Mouse (Mus musculus) CH12.LX (cell line): ENCODE measurements around the gene Cenpa. TPM values are rescaled to one million over a fixed set of nuclear protein-coding genes. Genes with fewer than 3 reads are reported as not detected.

Source experiments
- DNase-seq: peaks from one replicate; pipeline ENCODE4 v3.0.0-alpha.2; 2013; ENCODE audit errors: extremely low read depth
- H3K27ac ChIP-seq: 2 replicates; pipeline ENCODE4 v1.5.1; 2012; ENCODE audit warnings: low read depth, mild to moderate bottlenecking, control low read depth, moderate library complexity; ENCODE audit not compliant: insufficient read depth
- H3K27me3 ChIP-seq: replicated peaks from 2 replicates; pipeline ENCODE3; 2012; ENCODE audit warnings: inconsistent platforms
- H3K36me3 ChIP-seq, 2 experiments: replicated peaks in 1 of 2; 2 replicates each; pipeline versions ENCODE3 to v1.6.1; 2012; ENCODE audit warnings: inconsistent platforms in 1 of 2, low read length in 1 of 2, mild to moderate bottlenecking in 1 of 2, mixed read lengths in 1 of 2, moderate library complexity in 1 of 2; ENCODE audit not compliant: control insufficient read depth in 1 of 2, insufficient read depth in 1 of 2
- H3K4me1 ChIP-seq, 2 experiments: 2 replicates each; pipeline ENCODE4 v1.6.1; 2012; ENCODE audit warnings: inconsistent platforms in 1 of 2, moderate library complexity in 1 of 2; ENCODE audit not compliant: insufficient read depth in 2 of 2, control insufficient read depth in 1 of 2
- H3K4me2 ChIP-seq: 2 replicates; pipeline ENCODE4 v1.6.1; 2012; ENCODE audit warnings: low read depth, mild to moderate bottlenecking, control low read depth; ENCODE audit not compliant: poor library complexity, insufficient read depth, severe bottlenecking
- H3K4me3 ChIP-seq, 3 experiments: fragments of 150-350 bp in 1 of 3; sonication (generic) in 1 of 3; replicated peaks in 1 of 3; 2 replicates each; pipeline versions ENCODE3 to v1.5.1; 2011 to 2012; ENCODE audit warnings: low read depth in 2 of 3, low read length in 2 of 3, mild to moderate bottlenecking in 2 of 3, moderate library complexity in 2 of 3, control low read depth in 1 of 3, improper control_type of control experiment in 1 of 3, inconsistent platforms in 1 of 3, mixed read lengths in 1 of 3; ENCODE audit not compliant: poor library complexity in 1 of 3
- H3K79me2 ChIP-seq: replicated peaks from 2 replicates; pipeline ENCODE4 v1.6.1; 2012; ENCODE audit warnings: mild to moderate bottlenecking, moderate library complexity; ENCODE audit not compliant: control insufficient read depth, poor library complexity, insufficient read depth, severe bottlenecking; ENCODE audit errors: extremely low read depth
- H3K9ac ChIP-seq: 2 replicates; pipeline ENCODE4 v1.6.1; 2012; ENCODE audit warnings: low read depth, mild to moderate bottlenecking, control low read depth, moderate library complexity; ENCODE audit not compliant: insufficient read depth
- H3K9me3 ChIP-seq: replicated peaks from 2 replicates; pipeline ENCODE3; 2012; ENCODE audit warnings: low read length, inconsistent platforms, mixed read lengths
- BHLHE40 ChIP-seq: IDR thresholded peaks from 2 replicates; pipeline ENCODE4 v1.6.1; 2011; ENCODE audit warnings: mild to moderate bottlenecking, low read depth, low read length, improper control_type of control experiment
- CTCF ChIP-seq, 2 experiments: IDR thresholded peaks in 1 of 2; conservative IDR thresholded peaks in 1 of 2; 2 replicates each; pipeline ENCODE4 v1.5.1; 2011 to 2012; ENCODE audit warnings: low read depth in 2 of 2, low read length in 2 of 2, improper control_type of control experiment in 1 of 2, inconsistent platforms in 1 of 2, mild to moderate bottlenecking in 1 of 2, moderate library complexity in 1 of 2
- E2F4 ChIP-seq: IDR thresholded peaks from 2 replicates; pipeline ENCODE4 v1.6.1; 2011; ENCODE audit warnings: low read depth, low read length, improper control_type of control experiment; ENCODE audit not compliant: insufficient replicate concordance
- GABPA ChIP-seq: IDR thresholded peaks from 2 replicates; pipeline ENCODE4 v1.6.1; 2012; ENCODE audit warnings: low read depth, low read length, improper control_type of control experiment, inconsistent platforms; ENCODE audit not compliant: insufficient replicate concordance
- HCFC1 ChIP-seq: IDR thresholded peaks from 2 replicates; pipeline ENCODE4 v1.6.1; 2012; ENCODE audit warnings: low read depth, mild to moderate bottlenecking, inconsistent platforms, low read length, improper control_type of control experiment
- IRF4 ChIP-seq: IDR thresholded peaks from 2 replicates; pipeline ENCODE4 v1.6.1; 2014; ENCODE audit warnings: low read depth, mild to moderate bottlenecking, inconsistent platforms, low read length, improper control_type of control experiment
- JUN ChIP-seq: IDR thresholded peaks from 2 replicates; pipeline ENCODE4 v1.6.1; 2011; ENCODE audit warnings: low read depth, mild to moderate bottlenecking, low read length, improper control_type of control experiment, moderate library complexity; ENCODE audit not compliant: insufficient read depth
- JUND ChIP-seq: conservative IDR thresholded peaks from 2 replicates; pipeline ENCODE4 v1.6.1; 2011; ENCODE audit warnings: low read depth, low read length, improper control_type of control experiment
- MAFK ChIP-seq: IDR thresholded peaks from 2 replicates; pipeline ENCODE4 v1.6.1; 2011; ENCODE audit warnings: low read length, improper control_type of control experiment; ENCODE audit not compliant: insufficient replicate concordance
- MAX ChIP-seq: IDR thresholded peaks from 2 replicates; pipeline ENCODE4 v1.6.1; 2011; ENCODE audit warnings: low read length, improper control_type of control experiment
- MAZ ChIP-seq: IDR thresholded peaks from 2 replicates; pipeline ENCODE4 v1.6.1; 2012; ENCODE audit warnings: low read depth, mild to moderate bottlenecking, inconsistent platforms, low read length, improper control_type of control experiment, moderate library complexity
- NELFE ChIP-seq: IDR thresholded peaks from 2 replicates; pipeline ENCODE4 v1.6.1; 2011; ENCODE audit warnings: low read depth, low read length, improper control_type of control experiment
- PAX5 ChIP-seq: IDR thresholded peaks from 2 replicates; pipeline ENCODE4 v1.6.1; 2012; ENCODE audit warnings: low read length, inconsistent platforms, mixed read lengths
- POLR2A ChIP-seq: IDR thresholded peaks from 2 replicates; pipeline ENCODE4 v1.6.1; 2011; ENCODE audit warnings: low read depth, mild to moderate bottlenecking, improper control_type of control experiment, low read length
- POLR2AphosphoS2 ChIP-seq: IDR thresholded peaks from 2 replicates; pipeline ENCODE4 v1.6.1; 2011; ENCODE audit warnings: low read depth, low read length, improper control_type of control experiment
- RCOR1 ChIP-seq: conservative IDR thresholded peaks from 2 replicates; pipeline ENCODE4 v1.6.1; 2012; ENCODE audit warnings: low read depth, mild to moderate bottlenecking, inconsistent platforms, low read length, improper control_type of control experiment
- TBP ChIP-seq: conservative IDR thresholded peaks from 2 replicates; pipeline ENCODE4 v1.6.1; 2011; ENCODE audit warnings: low read depth, low read length, improper control_type of control experiment
- TCF12 ChIP-seq: IDR thresholded peaks from 2 replicates; pipeline ENCODE4 v1.6.1; 2014; ENCODE audit warnings: low read depth, mild to moderate bottlenecking, inconsistent platforms, low read length, improper control_type of control experiment
- UBTF ChIP-seq: IDR thresholded peaks from 2 replicates; pipeline ENCODE4 v1.6.1; 2012; ENCODE audit warnings: low read depth, mild to moderate bottlenecking, inconsistent platforms, low read length, improper control_type of control experiment, moderate library complexity
- USF1 ChIP-seq: IDR thresholded peaks from 2 replicates; pipeline ENCODE4 v1.6.1; 2014; ENCODE audit warnings: low read depth, mild to moderate bottlenecking, inconsistent platforms, low read length, improper control_type of control experiment
- USF2 ChIP-seq: conservative IDR thresholded peaks from 2 replicates; pipeline ENCODE4 v1.6.1; 2011; ENCODE audit warnings: low read depth, low read length, improper control_type of control experiment
- ZNF384 ChIP-seq: IDR thresholded peaks from 2 replicates; pipeline ENCODE4 v1.6.1; 2012; ENCODE audit warnings: low read depth, low read length, improper control_type of control experiment, inconsistent platforms
- dilution Hi-C: fragments of 300-500 bp; cut with MboI; formaldehyde crosslinking; loops from 2 replicates; pipeline ENCODE4 v1.14.3; 2020; ENCODE audit warnings: low sequenced_read_pairs; ENCODE audit not compliant: extremely low pct_unique_long_range_greater_than_20kb, extremely low pct_ligation_motif_present
- in situ Hi-C: fragments of 300-500 bp; cut with MboI; formaldehyde crosslinking; loops from 3 replicates; pipeline ENCODE4 v1.14.3; 2019; ENCODE audit warnings: low sequenced_read_pairs, low pct_ligation_motif_present, low pct_unique_long_range_greater_than_20kb, mixed read lengths
- polyA plus RNA-seq: library from polyadenylated mRNA; unstranded; fragments of >175 nt; gene quantifications from 2 replicates; pipeline ENCODE4 v1.2.1, GENCODE M21; 2012; ENCODE audit warnings: low read depth; ENCODE audit not compliant: insufficient read length
- total RNA-seq, 2 experiments: library from RNA; depleted of rRNA; stranded (reverse); fragments of 300-350 nt in 1 of 2; fragments of >200 nt in 1 of 2; gene quantifications; 2 replicates each; pipeline ENCODE4 v1.2.3; 2012 to 2014

The Cenpa gene
- total and polyA plus RNA-seq, 3 experiments: 89.4 to 163 (median 125) TPM

- Histone ChIP-seq H3K9ac (no peak overlapping the region), H3K9me3 (no peaks in the 10 kb centered on the region), H3K36me3 (no peaks in the 10 kb centered on the region), H3K27ac (no peak overlapping the region), H3K4me2 (no peak overlapping the region), H3K4me3 (no peak overlapping the region), H3K27me3 (peaks cover 22% of the 10 kb centered on the region), H3K79me2 (no peaks in the 10 kb centered on the region), H3K4me1 (peaks cover 3 to 4% of the 10 kb centered on the region in 2 experiments; a peak in 3 of 4 replicates)
- dilution Hi-C loops: loop anchor here (25.0 kb wide), 1 partner anchor 106 kb away; the partner anchor contains the start of gene Cib4
- in situ Hi-C loops: loop anchor here (10.0 kb wide), 1 partner anchor 219 kb away; no protein-coding TSS in a partner anchor
- DNase-seq: no peak
- TF ChIP-seq TCF12 (no peak), USF2 (no peak), JUND (no peak), GABPA (no peak), MAX (no peak), HCFC1 (no peak), MAFK (no peak), NELFE (no peak), MAZ (no peak), UBTF (no peak), JUN (no peak), CTCF (conservative IDR thresholded peaks at IDR 0.05 in 1 of 2, IDR thresholded peaks at IDR 0.05 in 1 of 2; ENCODE audit: low read depth in 2 of 2, low read length in 2 of 2) (no peak), TBP (no peak), POLR2A (no peak), RCOR1 (no peak), IRF4 (no peak), USF1 (no peak), E2F4 (no peak), ZNF384 (no peak)
Observed at GRCm38 (mm10) chr5:30643477-30644179, 22.9 kb upstream of the Cenpa start.

GRCm38 (mm10) chr5:30646036-30646435, 20.5 kb upstream of the Cenpa start:
- Histone ChIP-seq H3K4me3 (no peak overlapping the region), H3K27me3 (peaks cover 22% of the 10 kb centered on the region), H3K9me3 (no peaks in the 10 kb centered on the region), H3K27ac (no peak overlapping the region), H3K4me2 (no peak overlapping the region), H3K79me2 (no peaks in the 10 kb centered on the region), H3K9ac (no peak overlapping the region), H3K36me3 (peaks cover 0 to 4% of the 10 kb centered on the region in 2 experiments), H3K4me1 (peaks cover 12 to 29% of the 10 kb centered on the region in 2 experiments)
- in situ Hi-C loops (loop anchor here (10.0 kb wide), 1 partner anchor 221 kb away; no protein-coding TSS in a partner anchor), dilution Hi-C loops (loop anchor here (25.0 kb wide), 1 partner anchor 109 kb away; the partner anchor contains the start of gene Cib4)
- TF ChIP-seq BHLHE40 (no peak), UBTF (no peak), USF1 (no peak), JUND (no peak), MAZ (no peak), POLR2AphosphoS2 (no peak), PAX5 (no peak), TBP (no peak)
- no peak for DNase-seq
